Mouse (Mus musculus) brain, embryonic 14.5 days (tissue): ENCODE measurements around the gene Alkal2.

Experiments used
- CTCF ChIP-seq: fragments of 200-500 bp; IDR thresholded peaks from 2 replicates; pipeline ENCODE4 v1.5.1; 2012; ENCODE audit warnings: inconsistent platforms, mild to moderate bottlenecking, moderate library complexity, borderline replicate concordance; ENCODE audit not compliant: insufficient read depth, insufficient read length; ENCODE audit errors: extremely low read depth
- POLR2A ChIP-seq: fragments of 200-500 bp; IDR thresholded peaks from 2 replicates; pipeline ENCODE4 v1.6.1; 2012; ENCODE audit warnings: mild to moderate bottlenecking, inconsistent platforms, borderline replicate concordance; ENCODE audit not compliant: poor library complexity, insufficient read depth, insufficient read length, severe bottlenecking; ENCODE audit errors: extremely low read depth

GRCm38 (mm10) chr12:30884622-30885230 is 604 bp downstream of the Alkal2 start:
- TF ChIP-seq POLR2A (no peak), CTCF (no peak)
